Mouse (Mus musculus) stomach, embryonic 15.5 days (tissue): Measurements from ENCODE around the gene Ccdc159. TPM values are rescaled to one million over a fixed set of nuclear protein-coding genes. Genes with fewer than 3 reads are reported as not detected.

Source experiments
- ATAC-seq: fragments of 200-750 bp; cut with Nextera tagmentation; 2 replicates; pipeline ENCODE4 v1.8.0; 2017; ENCODE audit warnings: low read depth, moderate number of reproducible peaks, moderate TSS enrichment; ENCODE audit not compliant: insufficient read depth, low FRiP score
- H3K27ac ChIP-seq: fragments of 300-500 bp; sonication (generic); 2 replicates; pipeline ENCODE4 v1.5.1; 2015; ENCODE audit warnings: mild to moderate bottlenecking, inconsistent platforms
- H3K27me3 ChIP-seq: fragments of 300-500 bp; sonication (generic); replicated peaks from 2 replicates; pipeline ENCODE4 v1.6.1; 2015; ENCODE audit warnings: inconsistent platforms
- H3K36me3 ChIP-seq: fragments of 300-500 bp; sonication (generic); 2 replicates; pipeline ENCODE4 v1.6.1; 2015; ENCODE audit warnings: inconsistent platforms
- H3K4me1 ChIP-seq: fragments of 300-500 bp; sonication (generic); 2 replicates; pipeline ENCODE4 v1.6.1; 2015; ENCODE audit warnings: inconsistent platforms
- H3K4me2 ChIP-seq: fragments of 300-500 bp; sonication (generic); 2 replicates; pipeline ENCODE4 v1.6.1; 2015; ENCODE audit warnings: mild to moderate bottlenecking, inconsistent platforms
- H3K4me3 ChIP-seq: fragments of 300-500 bp; sonication (generic); replicated peaks from 2 replicates; pipeline ENCODE4 v1.5.1; 2015; ENCODE audit warnings: inconsistent platforms
- H3K9ac ChIP-seq: fragments of 300-500 bp; sonication (generic); 2 replicates; pipeline ENCODE4 v1.6.1; 2015; ENCODE audit warnings: inconsistent platforms
- H3K9me3 ChIP-seq: fragments of 300-500 bp; sonication (generic); 2 replicates; pipeline ENCODE4 v1.6.1; 2016; ENCODE audit warnings: inconsistent platforms
- whole genome bisulfite sequencing: fragments of 180-500 bp; shearing (Covaris S2); methylation state at CpG from one replicate; pipeline ENCODE4 v1.1.7; 2015; 5-methylcytosine and 5-hydroxymethylcytosine counted together
- polyA plus RNA-seq: library from polyadenylated mRNA; unstranded; fragments of >200 nt; fragmentation: Nextera tagmentation; extraction: Ambion mirVana; gene quantifications from 2 replicates; pipeline ENCODE4 v1.2.1, GENCODE M21; 2015

Ccdc159 gene
- 4.4 and 5.2 TPM in 2 replicates for polyA plus RNA-seq

DNA sequence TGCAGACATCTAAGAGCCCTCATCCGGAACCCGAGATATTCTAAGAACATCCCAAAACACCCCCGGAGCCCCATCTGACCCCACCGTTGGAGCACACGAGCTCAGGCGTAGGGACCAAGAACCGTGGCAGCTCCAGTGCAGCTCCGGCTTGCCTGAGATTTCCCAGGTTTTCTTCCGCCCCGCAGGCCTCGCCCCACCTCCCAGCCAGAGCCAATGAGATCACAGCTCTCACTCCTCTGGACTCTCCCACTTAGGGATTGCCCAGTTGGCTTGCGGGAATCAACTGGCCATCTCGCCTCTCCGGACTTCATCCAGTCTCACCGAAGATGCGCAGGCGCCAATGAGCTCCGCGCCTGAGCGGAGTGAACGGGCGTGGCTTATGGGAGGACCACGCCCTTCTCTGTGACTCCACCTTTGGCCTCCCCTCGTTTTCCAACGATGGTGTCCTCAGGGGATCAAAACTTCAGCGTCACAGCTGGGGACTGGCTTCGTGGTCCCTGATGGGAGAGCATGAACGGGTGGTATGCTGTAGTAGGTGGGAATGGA, at the start of gene Ccdc159, which contains the start of gene Tmem205:
TSS of gene Ccdc159 (plus strand) at position 264 of the 546 bp plus-strand sequence.
TSS of gene Tmem205 (minus strand) at position 349 of the 546 bp plus-strand sequence.
- ATAC-seq: peak; percentile 95
- peak within 1 kb of the TSS; percentile 51 for H3K4me3 ChIP-seq
- peak within 1 kb of the TSS; percentile 41 for H3K27ac ChIP-seq
- no peaks in the 10 kb centered on the region for H3K36me3 ChIP-seq
- H3K4me1 ChIP-seq: peaks cover 9% of the 10 kb centered on the region
- no peaks in the 10 kb centered on the region for H3K9me3 ChIP-seq
- peak within 1 kb of the TSS; percentile 56 for H3K4me2 ChIP-seq
- peak within 1 kb of the TSS; percentile 46; the same call in 1 of the 2 replicates for H3K9ac ChIP-seq
- under 1% methylated on average over 28 of the region's 28 CpGs for WGBS
- H3K27me3 ChIP-seq: no peaks in the 10 kb centered on the region

DNA sequence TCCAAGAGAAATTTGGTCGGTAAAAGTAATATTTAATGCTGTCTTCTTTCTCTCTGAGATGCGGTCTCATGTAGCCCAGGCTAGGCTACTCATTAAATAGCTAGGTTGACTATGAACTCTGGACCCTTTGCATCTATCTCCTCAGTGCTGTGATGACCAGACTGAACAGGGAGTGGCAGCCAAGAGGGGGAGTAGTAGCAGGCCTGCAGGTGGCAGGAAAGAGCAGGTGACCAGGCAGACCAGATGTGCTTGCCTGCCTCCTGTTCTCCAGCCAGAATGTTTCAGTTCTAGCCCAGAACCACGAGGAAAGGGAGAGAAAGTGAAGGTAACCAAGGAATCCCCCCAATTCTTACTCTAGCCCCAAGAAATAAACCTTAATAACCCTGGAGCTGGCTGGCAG, 38.0 kb upstream of the Ccdc159 start:
- Histone ChIP-seq H3K36me3 (no peaks in the 10 kb centered on the region), H3K27me3 (no peaks in the 10 kb centered on the region), H3K4me1 (no peaks in the 10 kb centered on the region), H3K9ac (no peak overlapping the region), H3K4me3 (no peak overlapping the region), H3K27ac (no peak overlapping the region), H3K4me2 (no peak overlapping the region), H3K9me3 (no peaks in the 10 kb centered on the region)
- ATAC-seq: no peak
- 60% methylated on average over 3 of the region's 3 CpGs for WGBS

DNA sequence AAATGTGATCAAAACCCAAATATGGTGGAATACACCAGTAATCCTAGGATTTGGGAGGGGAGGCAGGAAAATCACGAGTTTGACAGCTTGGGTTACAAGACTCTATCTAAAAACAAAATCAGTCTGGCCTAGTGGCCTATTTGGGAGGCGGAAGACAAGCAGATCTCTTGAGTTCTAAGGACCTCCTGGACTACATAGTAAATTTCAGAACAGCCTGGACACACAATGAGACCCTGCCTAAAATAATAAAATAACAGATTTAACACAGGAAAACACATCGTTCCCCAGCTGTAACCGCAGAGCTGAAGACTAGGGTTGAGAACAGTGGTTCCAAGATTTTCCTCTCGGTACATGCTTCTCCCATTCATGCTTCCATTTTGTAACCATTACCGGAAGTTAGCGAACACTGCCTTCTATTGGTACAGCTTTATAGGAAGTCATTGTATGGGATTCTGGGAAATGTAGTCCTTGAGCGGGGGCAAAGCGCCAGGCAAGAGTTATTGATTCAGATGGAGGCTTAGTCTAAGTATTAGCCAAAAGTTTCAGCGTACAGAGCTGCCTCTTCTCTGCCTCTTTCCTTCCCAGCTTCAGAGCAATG, 25.9 kb upstream of the Ccdc159 start:
- H3K9me3 ChIP-seq: no peaks in the 10 kb centered on the region
- peak overlapping the region; percentile 44 for H3K4me3 ChIP-seq
- H3K27ac ChIP-seq: no peak overlapping the region
- WGBS: 14% methylated on average over 10 of the region's 10 CpGs
- no peaks in the 10 kb centered on the region for H3K36me3 ChIP-seq
- H3K9ac ChIP-seq: no peak overlapping the region
- H3K4me1 ChIP-seq: no peaks in the 10 kb centered on the region
- H3K4me2 ChIP-seq: peak overlapping the region; percentile 54
- peak; percentile 76; the same call in 1 of the 2 replicates for ATAC-seq
- no peaks in the 10 kb centered on the region; the same call in 1 of the 2 replicates for H3K27me3 ChIP-seq

DNA sequence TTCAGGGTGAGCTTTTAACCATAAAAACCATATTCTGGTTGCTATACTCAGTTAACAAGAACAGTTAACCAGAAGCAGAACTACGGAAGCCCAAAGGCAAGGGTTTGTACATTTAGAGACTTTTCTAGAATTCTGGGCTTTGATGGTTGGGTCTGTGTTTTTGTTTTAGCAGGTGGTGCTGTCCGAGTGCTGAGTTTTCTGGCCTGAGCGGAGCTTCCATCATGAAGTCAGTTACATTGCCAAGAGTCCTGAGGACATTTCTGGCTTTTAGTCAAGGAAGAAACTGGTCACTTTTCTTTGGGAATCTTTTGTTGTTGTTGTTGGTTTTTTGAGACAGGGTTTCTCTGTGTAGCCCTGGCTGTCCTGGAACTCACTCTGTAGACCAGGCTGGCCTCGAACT, 23.2 kb upstream of the Ccdc159 start:
- Histone ChIP-seq H3K27ac (no peak overlapping the region), H3K9ac (no peak overlapping the region), H3K36me3 (no peaks in the 10 kb centered on the region), H3K4me3 (no peak overlapping the region), H3K4me1 (no peaks in the 10 kb centered on the region), H3K9me3 (no peaks in the 10 kb centered on the region), H3K27me3 (no peaks in the 10 kb centered on the region; the same call in 1 of the 2 replicates), H3K4me2 (no peak overlapping the region)
- 88% methylated on average over 4 of the region's 4 CpGs for WGBS
- ATAC-seq: no peak

DNA sequence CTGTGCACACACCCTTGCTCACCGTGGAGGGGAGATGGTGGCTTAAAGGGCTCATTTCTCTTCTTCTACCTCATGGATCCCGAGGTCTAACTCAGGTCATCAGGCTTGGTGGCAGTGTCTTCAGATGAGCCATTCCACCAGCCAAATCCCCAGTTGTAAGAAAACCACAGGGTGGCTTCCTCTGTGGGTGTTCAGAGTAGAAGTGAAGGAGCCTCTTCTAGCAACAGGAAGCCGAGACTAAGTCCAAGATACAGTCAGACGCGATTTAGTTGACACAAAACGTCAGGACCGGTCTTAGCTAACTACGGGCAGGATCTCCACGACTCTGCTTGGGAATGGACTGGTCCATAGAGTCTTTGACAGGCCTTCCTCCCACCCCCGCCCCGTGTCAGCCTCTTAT, 19.1 kb upstream of the Ccdc159 start:
- Histone ChIP-seq H3K9ac (no peak overlapping the region), H3K4me2 (no peak overlapping the region), H3K27me3 (no peaks in the 10 kb centered on the region), H3K4me3 (no peak overlapping the region), H3K4me1 (no peaks in the 10 kb centered on the region), H3K36me3 (0 out of 2 replicates have a peak, but pooled peaks cover 6% of the 10 kb centered on the region), H3K9me3 (no peaks in the 10 kb centered on the region), H3K27ac (no peak overlapping the region)
- ATAC-seq: no peak
- 70% methylated on average over 11 of the region's 11 CpGs for WGBS

DNA sequence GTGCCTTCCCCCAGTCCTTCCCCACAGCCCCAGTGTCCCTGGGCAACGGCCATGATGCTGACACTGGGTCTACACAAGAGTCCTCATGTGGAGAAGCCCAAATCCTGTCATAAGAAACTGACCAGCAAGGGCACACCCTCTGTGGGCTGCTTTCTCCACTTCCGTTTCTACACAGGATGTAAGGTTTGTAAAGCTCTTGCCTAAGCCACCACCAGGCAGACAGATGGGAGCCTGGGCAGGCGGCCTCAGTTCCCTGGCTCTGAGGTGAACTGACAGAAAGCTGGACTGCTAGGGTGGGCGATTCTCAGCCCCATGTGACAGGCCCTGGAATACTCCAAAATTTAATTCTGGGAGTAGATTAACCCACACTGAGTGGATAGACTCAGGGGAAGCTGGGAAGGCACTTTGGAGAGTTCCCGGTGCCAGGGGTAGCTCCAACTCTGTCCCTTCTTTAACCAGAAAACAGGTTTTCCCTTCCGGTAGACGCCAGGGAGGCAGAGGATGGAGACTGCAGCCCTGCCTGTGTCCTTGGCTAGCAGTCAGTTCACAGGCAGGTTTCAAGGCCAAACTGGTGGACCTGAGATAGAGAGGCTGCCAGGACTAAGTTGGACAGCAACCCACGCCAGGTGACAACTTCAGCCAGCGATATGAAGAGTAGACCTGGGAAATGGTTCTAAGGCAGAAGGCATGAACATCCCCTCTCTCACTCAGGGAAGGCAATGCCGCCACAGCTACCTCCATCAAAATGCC, 17.6 kb upstream of the Ccdc159 start:
- ATAC-seq: no peak
- Histone ChIP-seq H3K4me2 (no peak overlapping the region), H3K9me3 (no peaks in the 10 kb centered on the region), H3K4me1 (no peaks in the 10 kb centered on the region), H3K27me3 (no peaks in the 10 kb centered on the region), H3K4me3 (no peak overlapping the region), H3K27ac (no peak overlapping the region), H3K9ac (no peak overlapping the region), H3K36me3 (0 out of 2 replicates have a peak, but pooled peaks cover 6% of the 10 kb centered on the region)
- WGBS: 70% methylated on average over 10 of the region's 10 CpGs

DNA sequence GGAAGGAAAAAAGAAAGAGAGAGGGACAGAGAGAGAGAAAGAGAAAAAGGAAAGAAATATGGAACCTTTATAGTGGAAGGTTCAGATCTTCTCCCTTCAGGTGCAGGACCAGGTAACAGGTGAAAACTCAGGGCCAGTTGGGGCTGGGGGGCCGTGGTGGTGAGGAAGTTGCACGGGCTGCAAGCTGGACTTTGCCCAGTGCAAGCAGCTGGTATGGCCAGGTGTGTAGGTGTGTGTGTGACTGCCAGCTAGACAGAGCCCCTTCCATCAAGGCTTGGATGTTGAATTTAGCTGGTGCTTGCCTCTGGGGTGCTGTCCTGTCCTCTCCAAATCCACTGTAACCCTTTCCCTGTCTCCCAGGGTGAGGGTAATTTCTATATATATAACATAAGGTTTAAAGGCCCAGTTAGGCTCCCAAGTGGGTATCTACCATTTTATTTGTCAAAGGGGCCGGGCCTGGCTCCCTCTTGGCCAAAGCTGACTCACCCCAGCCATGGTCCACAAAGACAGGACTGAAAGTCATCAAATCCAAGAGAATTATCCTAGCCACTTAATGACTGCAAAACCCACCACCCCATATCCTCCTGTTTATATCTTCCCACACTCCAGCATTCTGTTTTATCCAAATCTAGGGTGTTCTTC, 10.3 kb upstream of the Ccdc159 start:
- Histone ChIP-seq H3K4me2 (peak overlapping the region; percentile 96), H3K4me1 (0 out of 2 replicates have a peak, but pooled peaks cover 6% of the 10 kb centered on the region), H3K9ac (peak overlapping the region; percentile 62; the same call in 1 of the 2 replicates), H3K9me3 (no peaks in the 10 kb centered on the region), H3K27me3 (no peaks in the 10 kb centered on the region), H3K36me3 (no peaks in the 10 kb centered on the region), H3K4me3 (peak overlapping the region; percentile 82), H3K27ac (peak overlapping the region; percentile 85)
- WGBS: 42% methylated on average over 3 of the region's 3 CpGs
- ATAC-seq: no peak; the same call in 1 of the 2 replicates

DNA sequence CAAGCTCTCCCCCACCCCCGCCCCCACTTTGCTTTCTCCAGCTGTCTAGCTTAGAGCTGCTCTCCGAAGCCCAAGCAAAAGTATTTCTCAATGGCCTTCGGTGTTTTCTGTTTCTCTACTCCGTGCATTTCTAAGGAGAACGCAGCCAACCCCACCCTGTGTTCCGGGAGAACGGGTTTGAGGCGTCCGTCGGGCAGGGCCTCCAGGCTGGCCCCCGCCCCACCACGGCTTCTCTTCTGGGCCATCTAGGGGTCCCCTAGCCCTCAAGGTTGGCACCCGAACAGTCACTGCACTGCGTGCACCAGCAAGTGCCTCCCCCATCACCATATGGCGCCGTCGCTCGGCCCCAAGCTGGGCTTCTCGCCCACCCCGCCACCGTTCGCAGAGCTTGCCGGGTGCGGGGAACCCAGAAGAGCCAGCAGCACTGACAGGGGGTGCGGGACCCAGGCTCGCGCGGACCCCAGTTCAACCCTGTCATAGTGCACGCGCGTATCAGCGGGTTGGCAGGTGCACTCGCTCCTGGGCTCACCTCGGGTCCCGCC, 9.7 kb upstream of the Ccdc159 start:
- peak overlapping the region; percentile 62 for H3K9ac ChIP-seq
- H3K4me2 ChIP-seq: peak overlapping the region; percentile 96
- H3K36me3 ChIP-seq: no peaks in the 10 kb centered on the region
- ATAC-seq: peak; percentile 19
- H3K27ac ChIP-seq: peak overlapping the region; percentile 85
- H3K9me3 ChIP-seq: no peaks in the 10 kb centered on the region
- 0 out of 2 replicates have a peak, but pooled peaks cover 6% of the 10 kb centered on the region for H3K4me1 ChIP-seq
- H3K27me3 ChIP-seq: no peaks in the 10 kb centered on the region
- peak overlapping the region; percentile 82 for H3K4me3 ChIP-seq
- WGBS: 2% methylated on average over 35 of the region's 35 CpGs

DNA sequence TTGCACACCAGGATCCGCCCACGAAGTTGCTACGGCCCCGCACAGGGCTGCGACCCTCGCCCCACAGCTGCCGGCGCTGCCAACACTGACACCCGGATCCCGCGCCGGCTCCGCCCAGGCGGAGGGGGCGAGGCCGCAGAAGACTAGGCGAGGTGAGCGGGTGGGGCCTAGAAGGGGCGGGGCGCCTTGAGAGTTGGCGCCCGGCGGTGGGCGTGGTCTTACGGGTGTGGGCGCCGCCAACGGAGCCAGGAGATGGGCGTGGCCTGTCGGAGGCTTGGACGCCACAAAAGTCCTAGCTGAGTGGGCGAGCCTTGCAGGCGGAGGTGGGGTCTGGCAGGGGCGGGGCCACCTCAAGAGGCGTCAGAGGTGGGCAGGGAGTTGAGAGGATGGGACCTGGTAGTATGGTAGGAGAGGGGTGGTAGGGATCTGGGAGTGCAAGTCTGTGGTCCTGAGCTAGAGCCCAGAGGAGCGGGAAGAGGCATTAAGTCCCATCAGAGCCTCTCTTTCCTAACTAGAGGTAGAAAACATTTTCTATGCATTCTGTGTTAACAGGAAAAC, 9.2 kb upstream of the Ccdc159 start, which contains the start of gene Rab3d:
TSS of gene Rab3d (minus strand) at position 158 of the 558 bp plus-strand sequence.
- H3K4me3 ChIP-seq: peak within 1 kb of the TSS; percentile 82
- WGBS: 0% methylated on average over 36 of the region's 36 CpGs
- no peaks in the 10 kb centered on the region for H3K27me3 ChIP-seq
- 0 out of 2 replicates have a peak, but pooled peaks cover 6% of the 10 kb centered on the region for H3K4me1 ChIP-seq
- peak within 1 kb of the TSS; percentile 85 for H3K27ac ChIP-seq
- H3K4me2 ChIP-seq: peak within 1 kb of the TSS; percentile 96
- no peaks in the 10 kb centered on the region for H3K9me3 ChIP-seq
- H3K9ac ChIP-seq: peak within 1 kb of the TSS; percentile 62
- H3K36me3 ChIP-seq: no peaks in the 10 kb centered on the region
- ATAC-seq: peak; percentile 92

DNA sequence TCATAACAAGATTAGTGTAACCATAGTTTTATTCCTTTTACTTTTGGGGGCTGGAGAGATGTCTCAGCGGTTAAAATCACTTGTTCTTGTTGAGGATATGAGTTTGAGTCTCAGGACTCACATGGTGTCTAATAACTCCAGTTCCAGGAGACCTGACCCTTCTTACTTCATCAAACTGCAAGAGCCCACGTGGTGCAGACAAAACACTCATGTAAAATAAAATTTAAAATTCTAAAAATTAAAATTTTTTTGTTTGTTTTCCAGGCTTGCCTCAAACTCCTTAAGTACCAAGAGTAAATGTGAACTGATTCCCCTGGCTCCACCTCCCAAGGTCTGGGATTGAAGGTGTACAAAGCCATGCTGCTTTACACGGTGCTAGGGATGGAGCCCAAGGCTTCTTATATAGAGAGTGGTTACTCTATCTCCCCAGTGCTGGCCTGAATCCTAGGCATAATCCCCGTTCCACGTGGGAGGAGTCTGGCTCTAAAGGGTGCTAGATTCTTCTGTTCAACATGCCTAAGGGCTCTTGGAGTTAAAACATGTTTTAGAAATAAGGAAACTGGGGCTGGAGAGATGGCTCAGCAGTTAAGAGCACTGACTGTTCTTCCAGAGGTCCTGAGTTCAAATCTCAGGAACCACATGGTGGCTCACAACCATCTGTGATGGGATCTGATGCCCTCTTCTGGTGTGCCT, 8.4 kb upstream of the Ccdc159 start:
- no peak for ATAC-seq
- 24% methylated on average over 5 of the region's 5 CpGs for WGBS
- H3K4me2 ChIP-seq: peak overlapping the region; percentile 96
- no peak overlapping the region for H3K9ac ChIP-seq
- peak overlapping the region; percentile 82; the same call in 1 of the 2 replicates for H3K4me3 ChIP-seq
- H3K4me1 ChIP-seq: peaks cover 9% of the 10 kb centered on the region
- no peaks in the 10 kb centered on the region for H3K36me3 ChIP-seq
- H3K9me3 ChIP-seq: no peaks in the 10 kb centered on the region
- no peaks in the 10 kb centered on the region for H3K27me3 ChIP-seq
- H3K27ac ChIP-seq: 0 out of 2 replicates have a peak overlapping the region, but pooled peaks have one; percentile 2
